Mouse (Mus musculus): ENCODE results near the gene Hist1h2ao.
"Not testable (repeated sequence)": the region's sequence is repeated elsewhere in the genome, so short reads cannot be mapped to it uniquely, and the experiment has no call there.

DNA sequence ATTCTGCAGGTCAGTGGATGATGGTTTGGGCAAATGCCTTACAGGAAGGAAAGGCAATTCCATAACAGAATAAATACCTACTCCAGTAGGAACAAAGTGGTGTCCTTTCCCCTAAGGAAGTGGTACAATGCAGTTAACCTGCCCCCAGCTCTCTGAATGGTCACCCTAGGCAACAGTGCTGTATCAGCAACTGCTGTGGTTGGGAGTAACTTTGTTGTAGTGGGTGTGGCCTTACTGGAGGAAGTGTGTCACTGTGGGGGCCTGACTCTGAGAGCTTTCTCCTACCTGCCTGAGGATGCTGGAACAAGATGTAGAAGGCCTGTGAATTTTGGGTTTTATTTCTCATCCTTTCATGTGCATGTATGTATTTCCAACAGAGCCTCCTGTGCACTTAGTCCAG lies 36.1 kb downstream of the Hist1h2ao start:
- not testable (repeated sequence) for TF ChIP-seq CTCF (IDR thresholded peaks at IDR 0.05; ENCODE audit: extremely low read depth, insufficient read length, insufficient replicate concordance, low read depth, low read length); POLR2A (IDR thresholded peaks at IDR 0.05; ENCODE audit: low read depth, low read length)

All from small intestine, adult 2 months (tissue).